Mouse (Mus musculus) cortical plate, adult 2 months (tissue): ENCODE results near the gene Mccc2.

Source experiments
- CTCF ChIP-seq: fragments of 200-500 bp; IDR thresholded peaks from 2 replicates; pipeline ENCODE4 v1.5.1; 2011; ENCODE audit warnings: mild to moderate bottlenecking, control low read depth, low read length; ENCODE audit not compliant: insufficient read depth; ENCODE audit errors: extremely low read depth
- POLR2A ChIP-seq: fragments of 200-500 bp; IDR thresholded peaks from 2 replicates; pipeline ENCODE4 v1.6.1; 2011; ENCODE audit warnings: mild to moderate bottlenecking, low read length, control low read depth; ENCODE audit not compliant: insufficient read depth; ENCODE audit errors: extremely low read depth

DNA sequence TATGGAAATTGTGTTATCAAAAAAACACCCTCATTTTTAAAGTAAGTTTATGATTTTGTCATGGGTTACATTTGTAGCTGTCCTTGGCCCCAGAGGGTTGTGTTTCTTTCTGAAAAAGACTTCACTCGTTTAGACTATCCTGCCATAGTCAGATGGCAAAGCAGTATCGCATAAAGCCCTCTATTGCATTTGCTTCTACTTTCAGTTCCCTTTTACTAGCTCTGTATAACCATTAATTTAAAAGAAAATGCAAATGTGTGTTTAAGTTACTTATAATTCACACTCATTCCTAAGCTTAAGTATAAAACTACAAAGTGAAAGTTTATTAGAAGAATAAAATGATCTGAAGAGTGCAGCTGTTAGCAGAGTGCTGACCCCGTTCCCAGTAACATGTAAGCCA lies 16.4 kb downstream of the Mccc2 start:
- TF ChIP-seq CTCF (no peak), POLR2A (no peak)
